Mouse (Mus musculus) spleen, postnatal 4 days (tissue): ENCODE measurements around the gene Aph1c.
A peak's percentile ranks its signal among the peaks of the same experiment; 100 is the strongest.
"Not testable (repeated sequence)": the region's sequence is repeated elsewhere in the genome, so short reads cannot be mapped to it uniquely, and the experiment has no call there.

Source experiments
- DNase-seq, 2 experiments: peaks; one replicate each; pipeline ENCODE4 v3.0.0; 2022; ENCODE audit warnings: low spot score in 2 of 2

The Aph1c gene

GRCm38 (mm10) chr9:66832366-66832908 is 2.1 kb downstream of the Aph1c start:
- DNase-seq = no peak

- no peak for DNase-seq
Measured at GRCm38 (mm10) chr9:66825990-66826389, 8.5 kb downstream of the Aph1c start.

- not testable (repeated sequence) for DNase-seq
Measured at GRCm38 (mm10) chr9:66822255-66822654, 12.3 kb downstream of the Aph1c start.

DNA sequence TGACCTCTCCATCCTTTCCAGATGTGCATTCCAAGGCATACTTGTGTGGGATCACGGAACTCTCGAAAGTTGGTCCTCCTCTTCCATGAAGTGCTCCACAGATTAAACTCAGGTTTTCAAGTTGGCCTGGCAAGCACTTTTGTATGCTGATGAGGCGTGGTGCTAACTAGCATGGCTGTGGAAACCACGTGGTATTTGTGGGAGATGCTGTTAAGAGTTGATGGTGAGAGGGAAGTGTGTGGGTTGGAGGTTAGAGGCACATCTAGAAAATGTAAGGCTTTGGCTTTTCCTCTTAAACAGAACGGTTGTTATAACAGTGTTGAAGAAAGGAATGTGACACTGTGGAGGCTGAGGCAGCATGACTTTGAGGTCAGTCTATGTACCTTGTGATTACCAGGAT is 13.5 kb downstream of the Aph1c start:
- no peak for DNase-seq

- DNase-seq = no peak
Measured at GRCm38 (mm10) chr9:66813392-66813791, 21.1 kb downstream of the Aph1c start.

GRCm38 (mm10) chr9:66805951-66806350 is 28.6 kb downstream of the Aph1c start:
- not testable (repeated sequence) for DNase-seq

GRCm38 (mm10) chr9:66801947-66802346 is 32.6 kb downstream of the Aph1c start:
- DNase-seq = peak in 1 of 2 experiments; percentile 54

DNA sequence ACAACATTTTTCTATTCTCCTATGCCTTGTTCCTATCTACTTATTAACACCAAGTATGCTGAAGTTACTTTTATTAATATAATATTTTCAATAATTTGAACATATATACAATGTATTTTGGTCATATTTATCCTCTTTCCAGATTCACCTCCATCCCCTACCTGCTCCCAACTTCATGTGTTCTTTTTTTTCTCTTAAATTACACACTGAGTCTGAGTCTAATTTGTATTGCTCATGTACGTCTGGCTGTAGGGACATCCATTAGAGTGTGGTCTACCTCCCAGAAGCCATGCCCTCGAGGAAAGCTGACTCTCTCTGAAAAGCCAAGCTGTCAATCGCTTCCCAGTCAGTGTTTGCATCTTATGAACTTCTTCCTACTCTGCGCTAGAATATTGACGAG is 37.8 kb downstream of the Aph1c start, which contains the start of gene Gm10647:
TSS of gene Gm10647 (plus strand) at position 301 of the 400 bp plus-strand sequence.
- no peak for DNase-seq

DNA sequence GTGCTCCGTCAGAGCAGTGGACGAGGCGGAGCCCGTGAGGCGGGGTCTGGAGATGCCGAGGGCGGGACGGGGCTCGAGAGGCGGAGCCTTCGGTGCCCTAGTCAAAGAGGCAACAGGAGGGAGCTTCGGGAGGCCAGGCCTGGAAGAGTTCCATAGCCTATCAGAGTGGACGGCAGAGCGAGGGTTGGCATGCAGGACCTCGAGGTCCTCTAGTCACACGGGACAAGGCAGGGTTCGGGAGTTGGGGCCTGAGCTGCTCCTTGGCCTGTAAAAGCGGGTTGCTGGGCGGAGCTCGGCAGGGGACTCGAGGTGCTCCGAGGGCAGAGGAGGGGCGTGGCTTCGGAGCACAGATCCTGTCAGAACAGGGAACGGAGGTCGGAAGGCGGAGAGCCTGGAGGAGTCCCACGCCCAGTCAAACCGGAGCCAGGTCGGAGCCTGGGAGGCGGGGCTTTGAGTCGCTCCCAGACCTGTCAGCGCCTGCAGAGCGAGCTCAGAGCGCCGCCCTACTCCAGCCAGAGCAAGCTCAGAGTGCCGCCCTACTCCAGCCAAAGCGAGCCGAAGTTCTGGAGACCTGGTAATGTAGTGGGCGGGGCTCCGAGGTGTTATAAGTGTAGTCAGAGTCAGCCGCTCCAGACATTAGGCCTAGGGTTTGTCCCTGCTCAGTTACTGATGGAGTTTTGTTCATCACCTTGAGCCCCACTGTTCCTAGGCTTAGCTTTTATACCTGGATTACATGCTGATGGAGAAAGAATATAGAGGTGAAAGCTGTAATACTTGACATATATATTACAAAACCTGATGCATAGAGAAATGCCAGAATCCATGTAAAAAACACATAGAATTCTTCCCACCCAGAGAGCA is 38.8 kb downstream of the Aph1c start, which contains the start of gene Aph1b:
TSS of gene Aph1b (minus strand) at position 27 of the 861 bp plus-strand sequence.
- peak; percentile 89 to 93 for DNase-seq

GRCm38 (mm10) chr9:66794629-66795463 is 39.7 kb downstream of the Aph1c start:
- DNase-seq = no peak

GRCm38 (mm10) chr9:66787821-66788220 is 46.7 kb downstream of the Aph1c start:
- DNase-seq = no peak

DNA sequence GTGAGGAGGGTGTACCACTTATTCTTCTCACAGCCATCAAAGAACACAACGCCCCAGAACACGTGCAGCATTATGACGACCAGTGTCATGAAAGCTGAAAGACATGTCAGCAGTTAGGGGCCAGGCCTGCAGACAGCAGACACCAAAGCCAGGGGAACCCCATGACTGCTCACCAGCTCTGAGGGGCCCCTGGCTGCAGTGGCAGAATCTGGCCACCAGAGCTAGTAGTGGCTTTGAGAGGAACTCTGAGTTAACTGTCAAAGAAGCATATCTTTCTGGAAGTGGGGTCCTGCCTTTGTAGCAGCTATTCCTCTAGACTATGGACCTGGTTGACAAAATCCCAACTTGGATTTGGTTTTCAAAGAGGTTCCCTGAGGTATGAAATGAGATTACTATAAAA is 50.0 kb downstream of the Aph1c start:
- DNase-seq = peak; percentile 30 to 72

DNA sequence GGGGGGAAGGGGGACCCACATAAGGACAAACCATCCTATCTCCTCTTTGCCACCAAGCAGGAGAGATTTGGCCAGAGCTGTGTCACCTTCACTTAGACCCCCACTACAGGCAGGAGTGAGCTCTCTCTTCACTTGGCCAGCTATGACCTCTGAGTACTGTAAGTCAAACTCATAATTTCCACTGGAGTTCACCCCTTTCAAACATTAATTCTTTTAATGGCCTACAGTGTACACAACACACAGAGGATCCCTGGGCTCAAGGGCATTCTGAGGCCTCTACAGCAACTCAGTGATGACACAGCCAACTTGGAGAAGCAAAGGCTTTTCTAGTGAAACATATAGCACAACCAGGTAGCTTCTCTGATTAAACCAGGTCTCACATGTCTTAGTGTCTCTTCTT is 63.8 kb downstream of the Aph1c start:
- peak in 1 of 2 experiments; percentile 26 for DNase-seq

GRCm38 (mm10) chr9:66769275-66769674 is 65.3 kb downstream of the Aph1c start:
- no peak for DNase-seq

DNA sequence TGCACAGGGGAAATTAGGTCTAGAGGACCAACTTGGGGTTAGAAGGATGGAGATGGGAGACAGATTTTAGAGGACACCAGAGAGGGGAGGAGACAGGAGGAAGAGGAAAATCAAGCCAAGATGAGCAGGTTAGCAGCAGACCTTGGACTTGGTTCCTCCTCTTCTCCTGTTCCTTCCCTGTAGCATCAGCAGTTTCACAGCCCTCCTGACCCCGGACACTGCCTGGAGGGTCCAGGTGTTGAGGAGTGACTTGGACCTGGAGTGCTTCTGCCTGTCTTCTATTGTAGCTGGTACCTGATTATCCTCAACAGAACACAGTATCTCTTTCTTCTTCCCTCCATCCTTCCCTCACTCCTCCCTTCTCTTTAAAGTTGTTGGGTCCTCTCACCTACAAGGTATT is 65.8 kb downstream of the Aph1c start:
- DNase-seq = no peak
